Mouse (Mus musculus) midbrain, postnatal 0 days (tissue): Measurements from ENCODE around the gene Rps18. TPM values are rescaled to one million over a fixed set of nuclear protein-coding genes. Genes with fewer than 3 reads are reported as not detected.

Experiments
- ATAC-seq: fragments of 200-750 bp; cut with Nextera tagmentation; 2 replicates; pipeline ENCODE4 v1.8.0; 2017; ENCODE audit warnings: moderate number of reproducible peaks, mild to moderate bottlenecking, moderate TSS enrichment, moderate library complexity; ENCODE audit not compliant: low FRiP score
- DNase-seq: peaks from one replicate; pipeline ENCODE4 v3.0.0-alpha.2; 2015; ENCODE audit warnings: low spot score
- H3K27ac ChIP-seq: fragments of 300-500 bp; sonication (generic); 2 replicates; pipeline ENCODE4 v1.5.1; 2014; ENCODE audit warnings: low read depth, mild to moderate bottlenecking, low read length, mixed read lengths
- H3K27me3 ChIP-seq: fragments of 300-500 bp; sonication (generic); 2 replicates; pipeline ENCODE4 v1.6.1; 2014; ENCODE audit warnings: low read length, control low read depth, mixed read lengths; ENCODE audit not compliant: insufficient read depth
- H3K36me3 ChIP-seq: fragments of 300-500 bp; sonication (generic); 2 replicates; pipeline ENCODE4 v1.6.1; 2014; ENCODE audit warnings: low read length, control low read depth, mixed read lengths; ENCODE audit not compliant: insufficient read depth
- H3K4me1 ChIP-seq: fragments of 300-500 bp; sonication (generic); 2 replicates; pipeline ENCODE4 v1.6.1; 2014; ENCODE audit warnings: mild to moderate bottlenecking, control low read depth, antibody characterized with exemption, low read length, mixed read lengths; ENCODE audit not compliant: insufficient read depth
- H3K4me2 ChIP-seq: fragments of 300-500 bp; sonication (generic); 2 replicates; pipeline ENCODE4 v1.6.1; 2014; ENCODE audit warnings: low read depth, mild to moderate bottlenecking, low read length, mixed read lengths; ENCODE audit not compliant: poor library complexity, severe bottlenecking
- H3K4me3 ChIP-seq: fragments of 300-500 bp; sonication (generic); 2 replicates; pipeline ENCODE4 v1.5.1; 2014; ENCODE audit warnings: low read depth, mild to moderate bottlenecking, low read length, moderate library complexity
- H3K9ac ChIP-seq: fragments of 300-500 bp; sonication (generic); replicated peaks from 2 replicates; pipeline ENCODE4 v1.6.1; 2014; ENCODE audit warnings: mild to moderate bottlenecking, low read length, moderate library complexity, mixed read lengths; ENCODE audit not compliant: poor library complexity, severe bottlenecking
- H3K9me3 ChIP-seq: fragments of 300-500 bp; sonication (generic); 2 replicates; pipeline ENCODE4 v1.6.1; 2016; ENCODE audit warnings: low read length, control low read depth
- CTCF ChIP-seq: IDR thresholded peaks from 2 replicates; pipeline ENCODE4 v1.5.1; 2016; ENCODE audit warnings: antibody characterized with exemption, mild to moderate bottlenecking
- WGBS: fragments of 180-500 bp; shearing (Covaris S2); extraction: QIAGEN DNeasy Blood & Tissue Kit; methylation state at CpG from one replicate; pipeline ENCODE4 v1.1.7; 2014; 5-methylcytosine and 5-hydroxymethylcytosine counted together
- polyA plus RNA-seq: library from polyadenylated mRNA; unstranded; fragments of >200 nt; fragmentation: Nextera tagmentation; extraction: Ambion mirVana; gene quantifications from 2 replicates; pipeline ENCODE4 v1.2.1, GENCODE M21; 2015
- total RNA-seq: library from RNA; depleted of rRNA; stranded (reverse); fragments of >200 nt; gene quantifications from 2 replicates; pipeline ENCODE4 v1.2.3, GENCODE M21; 2014

The Rps18 gene
- total and polyA plus RNA-seq, 2 experiments from 2014 or later, result 742 to 751 TPM

- no peak for ATAC-seq
- Histone ChIP-seq H3K9ac (no peak overlapping the region), H3K9me3 (0 out of 2 replicates have a peak, but pooled peaks cover 2% of the 10 kb centered on the region), H3K4me2 (no peak overlapping the region), H3K27me3 (no peaks in the 10 kb centered on the region), H3K36me3 (peaks cover 44% of the 10 kb centered on the region), H3K4me3 (no peak overlapping the region), H3K4me1 (no peaks in the 10 kb centered on the region), H3K27ac (no peak overlapping the region)
- no peak for TF ChIP-seq CTCF
- DNase-seq, result no peak
- 94% methylated on average over 17 of the region's 17 CpGs for WGBS
These were observed 9.5 kb upstream of the Rps18 start for GRCm38 (mm10) chr17:33965082-33965845.

GRCm38 (mm10) chr17:33962876-33963275 lies 7.1 kb upstream of the Rps18 start:
- Histone ChIP-seq H3K27ac (no peak overlapping the region), H3K4me3 (no peak overlapping the region), H3K4me1 (no peaks in the 10 kb centered on the region), H3K36me3 (peaks cover 65% of the 10 kb centered on the region), H3K27me3 (no peaks in the 10 kb centered on the region), H3K9me3 (no peaks in the 10 kb centered on the region), H3K9ac (no peak overlapping the region), H3K4me2 (no peak overlapping the region)
- 93% methylated on average over 7 of the region's 7 CpGs for WGBS
- ATAC-seq (no peak), DNase-seq (no peak)
- TF ChIP-seq CTCF, result no peak

GRCm38 (mm10) chr17:33959948-33960347 lies 4.1 kb upstream of the Rps18 start:
- Histone ChIP-seq H3K27ac (no peak overlapping the region), H3K9me3 (no peaks in the 10 kb centered on the region), H3K4me3 (no peak overlapping the region), H3K4me2 (no peak overlapping the region), H3K36me3 (peaks cover 50% of the 10 kb centered on the region), H3K4me1 (peaks cover 6% of the 10 kb centered on the region; the same call in 1 of the 2 replicates), H3K9ac (no peak overlapping the region), H3K27me3 (no peaks in the 10 kb centered on the region)
- DNase-seq, result no peak
- no peak for TF ChIP-seq CTCF
- WGBS, result 94% methylated on average over 15 of the region's 15 CpGs
- ATAC-seq, result no peak

- Histone ChIP-seq H3K36me3 (peaks cover 50% of the 10 kb centered on the region), H3K4me3 (no peak overlapping the region), H3K27me3 (no peaks in the 10 kb centered on the region), H3K4me1 (peaks cover 12% of the 10 kb centered on the region; the same call in 1 of the 2 replicates), H3K9me3 (no peaks in the 10 kb centered on the region), H3K27ac (no peak overlapping the region), H3K9ac (no peak overlapping the region), H3K4me2 (no peak overlapping the region)
- 97% methylated on average over 13 of the region's 13 CpGs for WGBS
- ATAC-seq (no peak), DNase-seq (no peak)
- no peak for TF ChIP-seq CTCF
These were observed 3.3 kb upstream of the Rps18 start for GRCm38 (mm10) chr17:33959135-33959534.

GRCm38 (mm10) chr17:33958451-33958850 lies 2.6 kb upstream of the Rps18 start:
- H3K36me3 ChIP-seq, result peaks cover 52% of the 10 kb centered on the region
- no peak overlapping the region for H3K4me3 ChIP-seq
- no peak for ATAC-seq

GRCm38 (mm10) chr17:33957493-33957892 lies 1.7 kb upstream of the Rps18 start:
- Histone ChIP-seq H3K4me2 (no peak overlapping the region), H3K27ac (no peak overlapping the region), H3K4me3 (no peak overlapping the region), H3K9ac (no peak overlapping the region), H3K4me1 (peaks cover 13% of the 10 kb centered on the region; the same call in 1 of the 2 replicates), H3K27me3 (no peaks in the 10 kb centered on the region), H3K9me3 (no peaks in the 10 kb centered on the region), H3K36me3 (peaks cover 52% of the 10 kb centered on the region)
- TF ChIP-seq CTCF, result no peak
- ATAC-seq, result no peak
- 91% methylated on average over 6 of the region's 6 CpGs for WGBS
- DNase-seq, result no peak

More at GRCm38 (mm10) chr17:33958451-33958850, 2.6 kb upstream of the Rps18 start:
- H3K27me3 ChIP-seq, result no peaks in the 10 kb centered on the region
- H3K9ac ChIP-seq, result no peak overlapping the region
- H3K27ac ChIP-seq, result no peak overlapping the region
- DNase-seq, result no peak
- WGBS, result 95% methylated on average over 11 of the region's 11 CpGs
- TF ChIP-seq CTCF, result no peak
- H3K9me3 ChIP-seq, result no peaks in the 10 kb centered on the region
- H3K4me2 ChIP-seq, result no peak overlapping the region
- H3K4me1 ChIP-seq, result peaks cover 13% of the 10 kb centered on the region; the same call in 1 of the 2 replicates
